In the genomic region with DNA sequence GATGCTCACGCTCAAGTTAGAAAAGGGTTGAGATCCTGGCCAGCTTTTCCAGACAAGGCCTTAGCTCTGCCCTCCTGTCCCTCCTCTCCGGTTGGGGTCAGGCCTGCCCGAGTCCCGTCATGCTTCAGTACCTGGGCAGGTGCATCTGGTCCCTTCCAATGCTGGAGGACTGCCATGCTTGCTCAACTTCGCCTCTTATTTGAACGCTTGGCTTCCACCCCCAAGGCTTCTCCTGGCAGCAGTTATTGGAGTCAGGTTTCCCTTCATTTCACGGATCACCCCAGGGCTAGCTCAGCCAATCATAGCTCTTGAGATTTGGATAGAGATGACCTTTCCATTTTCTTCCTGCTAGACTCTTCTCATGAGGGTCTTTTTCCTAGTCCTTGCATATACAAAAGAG, we compare ENCODE assay signal across 13 mouse cellular contexts. TPM values are rescaled to one million over a fixed set of nuclear protein-coding genes. Genes with fewer than 3 reads are reported as not detected.
DNase-seq lines count a peak whose midpoint lies in the region; ATAC-seq and TF ChIP-seq lines count a peak whose summit lies in the region.
"Had no signal": no experiment of that assay in that cellular context is flagged by ENCODE, and none has a peak within 500 bp of the region (broad histone marks: within the 10 kb centered on the region; RNA-seq: fewer than 3 reads in every experiment).

No protein-coding gene starts in this region.

- no peaks in the 10 kb centered on the region for H3K27me3 ChIP-seq in stomach, postnatal 0 days (ENCODE audit: control insufficient read depth, insufficient read depth, low read length)
- H3K27me3 ChIP-seq in forebrain, postnatal 0 days (ENCODE audit: insufficient read depth, low read length): no peaks in the 10 kb centered on the region

- H3K9ac ChIP-seq in stomach, postnatal 0 days (ENCODE audit: low read length): no peak overlapping the region
- no peak overlapping the region for H3K9ac ChIP-seq in forebrain, postnatal 0 days
- H3K9ac ChIP-seq: hindbrain, embryonic 14.5 days had no signal

- H3K9me3 ChIP-seq in stomach, postnatal 0 days (ENCODE audit: control insufficient read depth, low read length): no peaks in the 10 kb centered on the region
- H3K9me3 ChIP-seq in forebrain, postnatal 0 days (ENCODE audit: low read length): no peaks in the 10 kb centered on the region

- ATAC-seq in stomach, postnatal 0 days (ENCODE audit: low FRiP score, low TSS enrichment): no peak
- ATAC-seq in forebrain, postnatal 0 days: no peak

- H3K36me3 ChIP-seq in stomach, postnatal 0 days (ENCODE audit: control insufficient read depth, insufficient read depth, low read length): no peaks in the 10 kb centered on the region
- H3K36me3 ChIP-seq in forebrain, postnatal 0 days (ENCODE audit: insufficient read depth): no peaks in the 10 kb centered on the region

- 66% methylated on average over 7 of the region's 7 CpGs for WGBS in stomach, postnatal 0 days
- 82% methylated on average over 7 of the region's 7 CpGs for WGBS in forebrain, postnatal 0 days

- H3K4me3 ChIP-seq in stomach, postnatal 0 days (ENCODE audit: low read depth, low read length): no peak overlapping the region
- no peak overlapping the region for H3K4me3 ChIP-seq in forebrain, postnatal 0 days (ENCODE audit: low read depth, low read length)
- H3K4me3 ChIP-seq: erythroblast, embryonic 14.5 days had no signal

- no peak overlapping the region for H3K4me2 ChIP-seq in stomach, postnatal 0 days (replicated peaks; ENCODE audit: low read depth)
- H3K4me2 ChIP-seq in forebrain, postnatal 0 days (ENCODE audit: low read depth): no peak overlapping the region
- H3K4me2 ChIP-seq: hindbrain, embryonic 14.5 days had no signal

- peak overlapping the region; percentile 65 for H3K27ac ChIP-seq in stomach, postnatal 0 days (replicated peaks)
- H3K27ac ChIP-seq in forebrain, postnatal 0 days (ENCODE audit: low read depth, low read length): no peak overlapping the region
- H3K27ac ChIP-seq: hindbrain, embryonic 14.5 days; macrophage had no signal

- peak; percentile 15 for DNase-seq in ovary, adult 18-20 months (ENCODE audit: low spot score)
- DNase-seq in ovary, postnatal 10 days (ENCODE audit: low spot score): no peak
- peak; percentile 90 for DNase-seq in kidney, adult 8-10 months
- DNase-seq in lung, adult 18-20 months: peak; percentile 79 to 85
- DNase-seq in stomach, postnatal 0 days (ENCODE audit: low spot score): peak; percentile 44
- DNase-seq in spleen, adult 12 weeks (ENCODE audit: low spot score): no peak
- DNase-seq in forebrain, postnatal 0 days: no peak
- DNase-seq: right cerebral cortex, postnatal 25 days; thymus, postnatal 36 days had no signal

- no peaks in the 10 kb centered on the region for H3K4me1 ChIP-seq in stomach, postnatal 0 days (replicated peaks; ENCODE audit: control insufficient read depth, insufficient read depth)
- H3K4me1 ChIP-seq in forebrain, postnatal 0 days (ENCODE audit: insufficient read depth): no peaks in the 10 kb centered on the region

- no peak for TF ChIP-seq CTCF in stomach, postnatal 0 days (IDR thresholded peaks at IDR 0.05; ENCODE audit: low read depth)
- TF ChIP-seq CTCF in forebrain, postnatal 0 days (IDR thresholded peaks at IDR 0.05; ENCODE audit: low read depth): no peak

- no peak for TF ChIP-seq EP300 in stomach, postnatal 0 days (optimal IDR thresholded peaks at IDR 0.05)

RNA-seq across cellular contexts. Expression of gene 9130230L23Rik, which starts 4.0 kb away (rescaled TPM):
- 4.7 and 4.8 TPM in 2 replicates for polyA plus RNA-seq in stomach, postnatal 0 days (2015; fragmentation: Nextera tagmentation; extraction: Ambion mirVana)
- not detected in 2 replicates for total RNA-seq in forebrain, postnatal 0 days (2014; rRNA removed)
- polyA plus RNA-seq in forebrain, postnatal 0 days (2015; fragmentation: Nextera tagmentation; extraction: Ambion mirVana): not detected in 2 replicates
- total RNA-seq: heart, adult 8-10 months had no signal
- polyA plus RNA-seq: erythroblast, embryonic 14.5 days; hindbrain, embryonic 14.5 days; macrophage had no signal

Comparison
In these comparisons a context has a peak if more than half of its experiments do, and no peak if none do; other contexts are left out.
1. DNase-seq: peak in ovary, adult 18-20 months (single experiment), kidney, adult 8-10 months (2 of 2), lung, adult 18-20 months (2 of 2) and stomach, postnatal 0 days (single experiment); none in ovary, postnatal 10 days (single experiment), spleen, adult 12 weeks (single experiment) and forebrain, postnatal 0 days (single experiment).